In the genomic region with DNA sequence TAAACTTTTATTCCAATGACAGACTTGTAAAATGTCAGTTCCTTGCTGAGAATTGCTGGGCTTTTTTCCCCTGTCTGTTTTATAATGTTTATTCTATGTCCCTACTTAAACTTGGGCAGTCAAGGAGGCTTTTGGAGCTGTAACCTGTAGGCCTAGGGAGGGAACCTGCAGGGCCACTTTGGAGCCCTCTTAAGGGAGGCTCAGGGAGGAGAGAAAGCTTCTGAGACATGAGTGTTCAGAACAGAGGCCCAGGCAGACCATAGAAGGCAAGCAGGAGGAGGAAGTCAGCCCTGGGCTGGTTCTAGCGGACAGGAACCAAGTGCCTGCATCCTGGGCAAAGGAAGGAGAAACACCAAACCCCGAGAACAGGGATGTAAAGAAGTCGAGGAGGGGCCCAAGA, we compare ENCODE assay signal across 9 mouse cellular contexts. TPM values are rescaled to one million over a fixed set of nuclear protein-coding genes. Genes with fewer than 3 reads are reported as not detected.
A peak's percentile ranks its signal among the peaks of the same experiment; 100 is the strongest.
DNase-seq lines count a peak whose midpoint lies in the region; ATAC-seq and TF ChIP-seq lines count a peak whose summit lies in the region.
"Had no signal": no experiment of that assay in that cellular context is flagged by ENCODE, and none has a peak within 500 bp of the region (broad histone marks: within the 10 kb centered on the region; RNA-seq: fewer than 3 reads in every experiment).

No protein-coding gene starts in this region.

- peak overlapping the region; percentile 61 for H3K4me3 ChIP-seq in kidney, embryonic 15.5 days (replicated peaks)
- peak overlapping the region; percentile 52 for H3K4me3 ChIP-seq in bone marrow, adult 2 months (replicated peaks; ENCODE audit: control insufficient read depth, low read depth, low read length)
- no peak overlapping the region for H3K4me3 ChIP-seq in limb, embryonic 10.5 days
- H3K4me3 ChIP-seq in myocyte = peak overlapping the region; percentile 95
- H3K4me3 ChIP-seq in midbrain, embryonic 14.5 days (replicated peaks; ENCODE audit: low read depth, low read length) = no peak overlapping the region

- no peaks in the 10 kb centered on the region for H3K9me3 ChIP-seq in kidney, embryonic 15.5 days (replicated peaks)
- no peaks in the 10 kb centered on the region for H3K9me3 ChIP-seq in limb, embryonic 10.5 days (replicated peaks)
- H3K9me3 ChIP-seq in midbrain, embryonic 14.5 days (ENCODE audit: control insufficient read depth, low read length) = no peaks in the 10 kb centered on the region

- no peaks in the 10 kb centered on the region for H3K36me3 ChIP-seq in kidney, embryonic 15.5 days
- H3K36me3 ChIP-seq in limb, embryonic 10.5 days = no peaks in the 10 kb centered on the region
- no peaks in the 10 kb centered on the region for H3K36me3 ChIP-seq in myocyte (ENCODE audit: control insufficient read depth, insufficient read depth)
- no peaks in the 10 kb centered on the region for H3K36me3 ChIP-seq in midbrain, embryonic 14.5 days (ENCODE audit: control insufficient read depth, insufficient read depth, low read length)

- H3K9ac ChIP-seq in kidney, embryonic 15.5 days = no peak overlapping the region
- no peak overlapping the region for H3K9ac ChIP-seq in midbrain, embryonic 14.5 days (replicated peaks; ENCODE audit: low read length)

- peak overlapping the region; percentile 72 for H3K27ac ChIP-seq in kidney, embryonic 15.5 days
- H3K27ac ChIP-seq in bone marrow, adult 2 months (ENCODE audit: control insufficient read depth, insufficient read depth, low read depth, low read length, poor library complexity) = peak overlapping the region; percentile 81
- peak overlapping the region; percentile 30; the same call in 1 of the 2 replicates for H3K27ac ChIP-seq in limb, embryonic 10.5 days
- H3K27ac ChIP-seq in midbrain, embryonic 14.5 days (replicated peaks; ENCODE audit: low read depth, low read length) = no peak overlapping the region

- no peak for ATAC-seq in kidney, embryonic 15.5 days (replicated peaks; ENCODE audit: low FRiP score)
- no peak for ATAC-seq in midbrain, embryonic 14.5 days (ENCODE audit: low FRiP score, low TSS enrichment)

- no peak overlapping the region for H3ac ChIP-seq in myocyte (ENCODE audit: control insufficient read depth, insufficient read length)

- H3K79me2 ChIP-seq in myocyte (ENCODE audit: control insufficient read depth, insufficient read depth) = peaks cover 92% of the 10 kb centered on the region

- no peaks in the 10 kb centered on the region for H3K27me3 ChIP-seq in kidney, embryonic 15.5 days
- peaks cover 10% of the 10 kb centered on the region for H3K27me3 ChIP-seq in limb, embryonic 10.5 days (ENCODE audit: low read depth, poor library complexity, severe bottlenecking)
- H3K27me3 ChIP-seq in myocyte (ENCODE audit: control insufficient read depth, insufficient read depth, insufficient read length) = no peaks in the 10 kb centered on the region
- H3K27me3 ChIP-seq in midbrain, embryonic 14.5 days (ENCODE audit: control insufficient read depth, insufficient read depth, low read length) = peaks cover 12% of the 10 kb centered on the region; the same call in 1 of the 2 replicates

- peak overlapping the region; percentile 98 for H3K4me2 ChIP-seq in kidney, embryonic 15.5 days
- peak overlapping the region; percentile 95 for H3K4me2 ChIP-seq in myocyte (ENCODE audit: low read depth)
- no peak overlapping the region for H3K4me2 ChIP-seq in midbrain, embryonic 14.5 days (ENCODE audit: low read length)

- TF ChIP-seq CTCF in bone marrow, adult 2 months (IDR thresholded peaks at IDR 0.05; ENCODE audit: control insufficient read depth, insufficient read depth, low read length) = no peak

- H3K4me1 ChIP-seq in kidney, embryonic 15.5 days = peaks cover 65% of the 10 kb centered on the region
- peaks cover 11% of the 10 kb centered on the region; the same call in 1 of the 2 replicates for H3K4me1 ChIP-seq in bone marrow, adult 2 months (ENCODE audit: control insufficient read depth, insufficient read depth, low read length)
- peaks cover 74% of the 10 kb centered on the region for H3K4me1 ChIP-seq in limb, embryonic 10.5 days
- peaks cover 15% of the 10 kb centered on the region for H3K4me1 ChIP-seq in midbrain, embryonic 14.5 days (ENCODE audit: control insufficient read depth, insufficient read depth, low read length)

- no peak for DNase-seq in kidney, adult 8-10 months
- DNase-seq in limb, embryonic 10.5 days (ENCODE audit: low spot score) = no peak
- no peak for DNase-seq in left cerebral cortex, postnatal 4 days
- no peak for DNase-seq in midbrain, embryonic 14.5 days
- no peak for DNase-seq in adrenal gland, adult 18-20 months (ENCODE audit: low spot score in 2 of 2)
- DNase-seq: right cerebral cortex, postnatal 25 days had no signal

- WGBS in kidney, embryonic 15.5 days = 61% methylated on average over 3 of the region's 3 CpGs
- WGBS in bone marrow, adult 2 months = 4% methylated on average over 3 of the region's 3 CpGs
- 69% methylated on average over 3 of the region's 3 CpGs for WGBS in limb, embryonic 10.5 days
- 83% methylated on average over 3 of the region's 3 CpGs for WGBS in midbrain, embryonic 14.5 days

- intact Hi-C loops in left cerebral cortex, postnatal 4 days (cut with DNase I) = no loop called here

- no peak for TF ChIP-seq POLR2A in bone marrow, adult 2 months (IDR thresholded peaks at IDR 0.05; ENCODE audit: borderline replicate concordance, control insufficient read depth, low read depth, low read length)
- TF ChIP-seq POLR2A in myocyte (IDR thresholded peaks at IDR 0.05; ENCODE audit: insufficient read length, low read depth) = no peak

TF ChIP-seq in myocyte, 11 proteins besides CTCF, POLR2A, EP300 and RAD21:
- TF ChIP-seq REST (IDR thresholded peaks at IDR 0.05; ENCODE audit: insufficient read depth, insufficient read length) = no peak
- TF ChIP-seq SRF (IDR thresholded peaks at IDR 0.05; ENCODE audit: control insufficient read depth, insufficient read length, low read depth) = no peak
- no peak for TF ChIP-seq POLR2AphosphoS2 (IDR thresholded peaks at IDR 0.05; ENCODE audit: insufficient read length, low read depth)
- no peak for TF ChIP-seq MYOG (IDR thresholded peaks at IDR 0.05; ENCODE audit: control insufficient read depth in 1 of 3, insufficient read depth in 1 of 3, insufficient read length in 2 of 3, low read depth in 2 of 3)
- no peak for TF ChIP-seq TCF12 (IDR thresholded peaks at IDR 0.05; ENCODE audit: insufficient read depth, poor library complexity, severe bottlenecking)
- no peak for TF ChIP-seq TCF3 (IDR thresholded peaks at IDR 0.05; ENCODE audit: insufficient read length, low read depth)
- no peak for TF ChIP-seq E2F4 (IDR thresholded peaks at IDR 0.05; ENCODE audit: insufficient read depth)

RNA-seq across cellular contexts. Expression of a gene that starts 56.3 kb away (rescaled TPM):
- 42.6 and 43.9 TPM in 2 replicates for polyA plus RNA-seq in kidney, embryonic 15.5 days (2015; fragmentation: Nextera tagmentation; extraction: Ambion mirVana)
- polyA plus RNA-seq in bone marrow, adult 2 months (2011; ENCODE audit: insufficient read depth, insufficient read length, low replicate concordance, missing spikeins) = 30.9 and 51.9 TPM in 2 replicates
- polyA plus RNA-seq in limb, embryonic 10.5 days (2016; fragmentation: Nextera tagmentation; extraction: Ambion mirVana) = 21.2 and 21.7 TPM in 2 replicates
- 83.3 TPM for polyA plus RNA-seq in myocyte (2012; fragmentation: generic; extraction: Trizol)
- 10 to 100 TPM; 66.4 to 74.2 TPM for total RNA-seq in left cerebral cortex, postnatal 4 days (2021)
- polyA plus RNA-seq in midbrain, embryonic 14.5 days (2014; fragmentation: Nextera tagmentation; extraction: Ambion mirVana) = 30.1 and 32.1 TPM in 2 replicates
- 10 to 100 TPM; 48.2 to 53.4 TPM for total RNA-seq in adrenal gland, adult 18-20 months (2021)

Comparison
In these comparisons a context has a peak if more than half of its experiments do, and no peak if none do; other contexts are left out.
1. H3K4me3 ChIP-seq: peak in kidney, embryonic 15.5 days (single experiment), bone marrow, adult 2 months (single experiment) and myocyte (single experiment); none in limb, embryonic 10.5 days (single experiment) and midbrain, embryonic 14.5 days (single experiment).